ENCODE assay signal across 9 mouse cellular contexts in genomic region chr14:13917630-13918029, GRCm38 (mm10). TPM values are rescaled to one million over a fixed set of nuclear protein-coding genes. Genes with fewer than 3 reads are reported as not detected.
DNase-seq lines count a peak whose midpoint lies in the region; ATAC-seq and TF ChIP-seq lines count a peak whose summit lies in the region.
"Had no signal": no experiment of that assay in that cellular context is flagged by ENCODE, and none has a peak within 500 bp of the region (broad histone marks: within the 10 kb centered on the region; RNA-seq: fewer than 3 reads in every experiment).

No protein-coding gene starts in this region.

- no peak overlapping the region for H3K27ac ChIP-seq in forebrain, postnatal 0 days (ENCODE audit: low read depth, low read length)
- H3K27ac ChIP-seq in kidney, adult 2 months (ENCODE audit: insufficient read depth, low read depth, low read length), result no peak overlapping the region
- H3K27ac ChIP-seq in neural tube, embryonic 11.5 days (ENCODE audit: low read depth, low read length), result no peak overlapping the region
- H3K27ac ChIP-seq: heart, embryonic 15.5 days had no signal

- ATAC-seq in forebrain, postnatal 0 days, result peak; percentile 85
- peak; percentile 79; the same call in 1 of the 2 replicates for ATAC-seq in neural tube, embryonic 11.5 days (ENCODE audit: insufficient read depth, low FRiP score, low TSS enrichment)

- no peak overlapping the region for H3K9ac ChIP-seq in forebrain, postnatal 0 days
- H3K9ac ChIP-seq in neural tube, embryonic 11.5 days (ENCODE audit: low read length), result no peak overlapping the region
- H3K9ac ChIP-seq: heart, embryonic 15.5 days had no signal

- peak; percentile 91 for TF ChIP-seq CTCF in forebrain, postnatal 0 days (IDR thresholded peaks at IDR 0.05; ENCODE audit: low read depth)
- peak; percentile 27; the same call in 1 of the 2 replicates for TF ChIP-seq CTCF in kidney, adult 2 months (conservative IDR thresholded peaks at IDR 0.05; ENCODE audit: insufficient read depth, insufficient read length, low read depth, low read length)

- H3K27me3 ChIP-seq in forebrain, postnatal 0 days (ENCODE audit: insufficient read depth, low read length), result no peaks in the 10 kb centered on the region
- H3K27me3 ChIP-seq in kidney, adult 2 months (replicated peaks; ENCODE audit: control insufficient read depth, insufficient read depth, low read length), result no peaks in the 10 kb centered on the region
- H3K27me3 ChIP-seq in neural tube, embryonic 11.5 days (ENCODE audit: control insufficient read depth, insufficient read depth, low read length), result no peaks in the 10 kb centered on the region
- H3K27me3 ChIP-seq: heart, embryonic 15.5 days had no signal

- H3K9me3 ChIP-seq in forebrain, postnatal 0 days (ENCODE audit: low read length), result no peaks in the 10 kb centered on the region
- H3K9me3 ChIP-seq in neural tube, embryonic 11.5 days (ENCODE audit: control insufficient read depth, low read length), result no peaks in the 10 kb centered on the region
- H3K9me3 ChIP-seq: heart, embryonic 15.5 days had no signal

- H3K4me1 ChIP-seq in forebrain, postnatal 0 days (ENCODE audit: insufficient read depth), result no peaks in the 10 kb centered on the region
- H3K4me1 ChIP-seq in kidney, adult 2 months (ENCODE audit: control insufficient read depth, insufficient read depth, low read length), result no peaks in the 10 kb centered on the region
- H3K4me1 ChIP-seq in neural tube, embryonic 11.5 days (ENCODE audit: control insufficient read depth, insufficient read depth, low read length), result no peaks in the 10 kb centered on the region
- H3K4me1 ChIP-seq: heart, embryonic 15.5 days had no signal

- no peak for TF ChIP-seq POLR2A in kidney, adult 2 months (IDR thresholded peaks at IDR 0.05; ENCODE audit: low read depth, low read length)

- H3K36me3 ChIP-seq in forebrain, postnatal 0 days (ENCODE audit: insufficient read depth), result no peaks in the 10 kb centered on the region
- no peaks in the 10 kb centered on the region for H3K36me3 ChIP-seq in kidney, adult 2 months (ENCODE audit: control insufficient read depth, insufficient read depth, low read length)
- no peaks in the 10 kb centered on the region for H3K36me3 ChIP-seq in neural tube, embryonic 11.5 days (ENCODE audit: control insufficient read depth, insufficient read depth, low read length)
- H3K36me3 ChIP-seq: heart, embryonic 15.5 days had no signal

- peak; percentile 67 for DNase-seq in A20 (ENCODE audit: low read depth, low spot score)
- DNase-seq in ES-CJ7 (ENCODE audit: low read depth, low spot score), result peak; percentile 90
- peak; percentile 31 for DNase-seq in cerebellum, adult 11 months
- DNase-seq in forebrain, postnatal 0 days, result peak; percentile 93
- DNase-seq in kidney, adult 2 months, result peak; percentile 68
- DNase-seq in left cerebral cortex, postnatal 4 days, result peak; percentile 66
- peak; percentile 61 for DNase-seq in neural tube, embryonic 11.5 days (ENCODE audit: low spot score)
- DNase-seq in thymus, postnatal 4 days, result peak; percentile 54

- no peak overlapping the region for H3K4me2 ChIP-seq in forebrain, postnatal 0 days (ENCODE audit: low read depth)
- H3K4me2 ChIP-seq in neural tube, embryonic 11.5 days (ENCODE audit: low read depth), result no peak overlapping the region
- H3K4me2 ChIP-seq: heart, embryonic 15.5 days had no signal

- intact Hi-C loops in left cerebral cortex, postnatal 4 days (cut with DNase I), result loop anchor here (5.0 kb wide), 2 partner anchors 460 to 560 kb away; no protein-coding TSS in a partner anchor

- WGBS in forebrain, postnatal 0 days, result 29% methylated on average over 3 of the region's 3 CpGs
- 32% methylated on average over 3 of the region's 3 CpGs for WGBS in kidney, adult 2 months
- WGBS in neural tube, embryonic 11.5 days, result 50% methylated on average over 3 of the region's 3 CpGs

- no peak overlapping the region for H3K4me3 ChIP-seq in forebrain, postnatal 0 days (ENCODE audit: low read depth, low read length)
- H3K4me3 ChIP-seq in kidney, adult 2 months (ENCODE audit: insufficient read depth, low read depth, low read length), result no peak overlapping the region
- H3K4me3 ChIP-seq in neural tube, embryonic 11.5 days (ENCODE audit: low read depth, low read length), result no peak overlapping the region
- H3K4me3 ChIP-seq: heart, embryonic 15.5 days had no signal

RNA-seq across cellular contexts. Expression of gene Gm281, which starts 3.4 kb away (rescaled TPM):
- not detected in 2 replicates for total RNA-seq in forebrain, postnatal 0 days (2014; rRNA removed)
- polyA plus RNA-seq in forebrain, postnatal 0 days (2015; fragmentation: Nextera tagmentation; extraction: Ambion mirVana), result 0.06 and 0.11 TPM in 2 replicates
- not detected in 2 replicates for polyA plus RNA-seq in kidney, adult 2 months (2012; rRNA removed)
- not detected for total RNA-seq in left cerebral cortex, postnatal 4 days (2021)
- polyA plus RNA-seq in neural tube, embryonic 11.5 days (2014; fragmentation: Nextera tagmentation; extraction: Ambion mirVana), result not detected in 2 replicates
- polyA plus RNA-seq: heart, embryonic 15.5 days had no signal

RNA-seq across cellular contexts. Expression of gene Atxn7, which starts 43.6 kb away (rescaled TPM):
- total RNA-seq in forebrain, postnatal 0 days (2014; rRNA removed), result 9.2 and 14.4 TPM in 2 replicates
- polyA plus RNA-seq in forebrain, postnatal 0 days (2015; fragmentation: Nextera tagmentation; extraction: Ambion mirVana), result 1.0 and 2.2 TPM in 2 replicates
- polyA plus RNA-seq in kidney, adult 2 months (2012; rRNA removed), result 23.7 and 30.7 TPM in 2 replicates
- 10 to 100 TPM; 18.4 to 22.7 TPM for total RNA-seq in left cerebral cortex, postnatal 4 days (2021)
- 3.9 and 4.8 TPM in 2 replicates for polyA plus RNA-seq in neural tube, embryonic 11.5 days (2014; fragmentation: Nextera tagmentation; extraction: Ambion mirVana)

RNA-seq across cellular contexts. Expression of gene Thoc7, which starts 44.0 kb away (rescaled TPM):
- total RNA-seq in forebrain, postnatal 0 days (2014; rRNA removed), result 90.7 and 105 TPM in 2 replicates
- 189 and 216 TPM in 2 replicates for polyA plus RNA-seq in forebrain, postnatal 0 days (2015; fragmentation: Nextera tagmentation; extraction: Ambion mirVana)
- 30.5 and 47.3 TPM in 2 replicates for polyA plus RNA-seq in kidney, adult 2 months (2012; rRNA removed)
- total RNA-seq in left cerebral cortex, postnatal 4 days (2021), result 100 to 1,000 TPM; 118 to 119 TPM
- 225 and 238 TPM in 2 replicates for polyA plus RNA-seq in neural tube, embryonic 11.5 days (2014; fragmentation: Nextera tagmentation; extraction: Ambion mirVana)

Comparison
In these comparisons a context has a peak if more than half of its experiments do, and no peak if none do; other contexts are left out.
1. DNase-seq: peak in every context shown above with its lines; median percentile 93 in forebrain, postnatal 0 days; 90 in ES-CJ7; 68 in kidney, adult 2 months; 67 in A20; 66 in left cerebral cortex, postnatal 4 days; 61 in neural tube, embryonic 11.5 days; 54 in thymus, postnatal 4 days; 31 in cerebellum, adult 11 months.